Mouse (Mus musculus) limb, embryonic 11.5 days (tissue): ENCODE results near the gene Grrp1. TPM values are rescaled to one million over a fixed set of nuclear protein-coding genes. Genes with fewer than 3 reads are reported as not detected.
"Not testable (repeated sequence)": the region's sequence is repeated elsewhere in the genome, so short reads cannot be mapped to it uniquely, and the experiment has no call there.

ENCODE experiments used
- ATAC-seq: fragments of 200-750 bp; cut with Nextera tagmentation; 2 replicates; pipeline ENCODE4 v1.8.0; 2017; ENCODE audit warnings: low read depth; ENCODE audit not compliant: insufficient number of reproducible peaks, low FRiP score, low TSS enrichment
- DNase-seq: peaks from one replicate; pipeline ENCODE4 v3.0.0-alpha.2; 2015; ENCODE audit warnings: low spot score
- H3K27ac ChIP-seq: fragments of 300-500 bp; sonication (generic); replicated peaks from 2 replicates; pipeline ENCODE4 v1.5.1; 2014; ENCODE audit warnings: low read depth, mild to moderate bottlenecking, low read length
- H3K27me3 ChIP-seq: fragments of 300-500 bp; sonication (generic); 2 replicates; pipeline ENCODE4 v1.6.1; 2014; ENCODE audit warnings: mild to moderate bottlenecking, low read length, mixed read lengths; ENCODE audit not compliant: control insufficient read depth, insufficient read depth
- H3K36me3 ChIP-seq: fragments of 300-500 bp; sonication (generic); 2 replicates; pipeline ENCODE4 v1.6.1; 2014; ENCODE audit warnings: mild to moderate bottlenecking, low read length, moderate library complexity, mixed read lengths; ENCODE audit not compliant: control insufficient read depth, insufficient read depth
- H3K4me1 ChIP-seq: fragments of 300-500 bp; sonication (generic); 2 replicates; pipeline ENCODE4 v1.6.1; 2014; ENCODE audit warnings: low read length, mixed read lengths; ENCODE audit not compliant: control insufficient read depth, insufficient read depth
- H3K4me2 ChIP-seq: fragments of 300-500 bp; sonication (generic); 2 replicates; pipeline ENCODE4 v1.6.1; 2014; ENCODE audit warnings: low read depth, mild to moderate bottlenecking, moderate library complexity; ENCODE audit not compliant: severe bottlenecking
- H3K4me3 ChIP-seq: fragments of 300-500 bp; sonication (generic); 2 replicates; pipeline ENCODE4 v1.5.1; 2014; ENCODE audit warnings: low read depth, low read length
- H3K9ac ChIP-seq: fragments of 300-500 bp; sonication (generic); 2 replicates; pipeline ENCODE4 v1.6.1; 2014; ENCODE audit warnings: mild to moderate bottlenecking, low read length
- H3K9me3 ChIP-seq: fragments of 300-500 bp; sonication (generic); 2 replicates; pipeline ENCODE4 v1.6.1; 2016; ENCODE audit warnings: low read length; ENCODE audit not compliant: control insufficient read depth
- WGBS: fragments of 180-500 bp; shearing (Covaris S2); extraction: QIAGEN DNeasy Blood & Tissue Kit; methylation state at CpG from one replicate; pipeline ENCODE4 v1.1.7; 2014; 5-methylcytosine and 5-hydroxymethylcytosine counted together
- polyA plus RNA-seq: library from polyadenylated mRNA; unstranded; fragments of >200 nt; fragmentation: Nextera tagmentation; extraction: Ambion mirVana; gene quantifications from 2 replicates; pipeline ENCODE4 v1.2.1, GENCODE M21; 2014

Gene Grrp1
- polyA plus RNA-seq, 1 experiment from 2014 or later, result 5.5 TPM

DNA sequence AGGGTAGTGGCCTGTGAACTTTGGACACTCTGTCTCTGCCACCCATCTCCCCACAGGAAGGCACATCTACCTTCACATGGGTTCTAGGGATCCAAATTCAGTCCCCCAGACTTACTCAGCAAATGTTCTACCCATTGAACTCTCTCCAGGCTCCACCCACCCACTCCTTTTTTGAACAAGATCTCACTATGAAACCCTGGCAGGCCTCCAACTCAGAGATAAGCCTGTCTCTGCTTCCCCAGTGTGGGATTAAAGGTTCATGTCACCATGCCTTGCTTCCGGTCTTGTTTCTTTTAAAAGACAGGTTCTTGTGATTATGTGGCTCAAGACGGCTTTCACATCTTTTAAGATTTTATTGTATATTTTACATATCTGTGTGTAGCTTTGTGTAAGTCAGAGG is 31.0 kb upstream of the Grrp1 start:
- Histone ChIP-seq H3K4me2 (no peak overlapping the region), H3K27ac (no peak overlapping the region), H3K9me3 (no peaks in the 10 kb centered on the region), H3K27me3 (no peaks in the 10 kb centered on the region), H3K4me1 (peaks cover 11% of the 10 kb centered on the region), H3K9ac (no peak overlapping the region), H3K4me3 (no peak overlapping the region), H3K36me3 (peaks cover 2% of the 10 kb centered on the region; the same call in 1 of the 2 replicates)
- 94% methylated on average over 2 of the region's 2 CpGs for WGBS
- ATAC-seq (no peak), DNase-seq (no peak)

- Histone ChIP-seq H3K4me2 (peak overlapping the region; percentile 16; the same call in 1 of the 2 replicates), H3K9ac (no peak overlapping the region), H3K27ac (no peak overlapping the region), H3K27me3 (no peaks in the 10 kb centered on the region), H3K4me3 (no peak overlapping the region), H3K4me1 (no peaks in the 10 kb centered on the region), H3K36me3 (peaks cover 9% of the 10 kb centered on the region; the same call in 1 of the 2 replicates), H3K9me3 (no peaks in the 10 kb centered on the region)
- DNase-seq (peak; percentile 41), ATAC-seq (no peak)
- WGBS, result 6% methylated on average over 14 of the region's 14 CpGs
Measured at GRCm38 (mm10) chr4:134273417-134274345, 19.8 kb upstream of the Grrp1 start.

GRCm38 (mm10) chr4:134272731-134273416 is 19.0 kb upstream of the Grrp1 start:
- H3K36me3 ChIP-seq, result peaks cover 5% of the 10 kb centered on the region; the same call in 1 of the 2 replicates
- no peak overlapping the region for H3K27ac ChIP-seq
- no peaks in the 10 kb centered on the region for H3K4me1 ChIP-seq
- H3K9ac ChIP-seq, result no peak overlapping the region
- WGBS, result 21% methylated on average over 12 of the region's 13 CpGs
- H3K4me3 ChIP-seq, result no peak overlapping the region
- no peak for ATAC-seq
- DNase-seq, result no peak
- no peaks in the 10 kb centered on the region for H3K9me3 ChIP-seq
- no peaks in the 10 kb centered on the region for H3K27me3 ChIP-seq
- peak overlapping the region; percentile 20; the same call in 1 of the 2 replicates for H3K4me2 ChIP-seq

DNA sequence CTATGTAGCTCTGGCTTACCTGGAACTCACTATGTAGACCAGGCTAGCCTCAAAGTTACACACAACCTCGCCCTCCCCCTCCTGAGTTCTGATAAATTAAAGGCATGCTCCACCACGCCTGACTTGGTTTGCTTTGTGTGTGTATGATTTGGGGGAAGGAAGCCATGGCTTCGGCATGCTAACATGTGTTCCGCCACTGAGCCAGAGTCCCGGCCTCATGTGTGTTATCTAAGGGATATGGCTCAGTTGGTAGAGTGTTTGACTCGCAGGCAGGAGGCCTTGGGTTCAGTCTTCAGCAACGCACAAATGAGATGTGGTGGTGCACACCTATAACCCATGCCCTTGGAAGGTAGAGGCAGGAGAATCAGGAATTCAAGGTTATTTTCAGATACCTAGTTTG is 18.1 kb upstream of the Grrp1 start:
- 83% methylated on average over 7 of the region's 7 CpGs for WGBS
- Histone ChIP-seq H3K9ac (no peak overlapping the region), H3K9me3 (no peaks in the 10 kb centered on the region), H3K27ac (no peak overlapping the region), H3K4me3 (no peak overlapping the region), H3K4me2 (no peak overlapping the region), H3K36me3 (peaks cover 5% of the 10 kb centered on the region; the same call in 1 of the 2 replicates), H3K4me1 (no peaks in the 10 kb centered on the region), H3K27me3 (no peaks in the 10 kb centered on the region)
- ATAC-seq (no peak), DNase-seq (no peak)

GRCm38 (mm10) chr4:134269622-134270021 is 15.7 kb upstream of the Grrp1 start:
- not testable (repeated sequence) for H3K27me3 ChIP-seq, H3K4me2 ChIP-seq, H3K9ac ChIP-seq, H3K4me3 ChIP-seq, H3K36me3 ChIP-seq, H3K4me1 ChIP-seq, DNase-seq, ATAC-seq, H3K27ac ChIP-seq, H3K9me3 ChIP-seq

DNA sequence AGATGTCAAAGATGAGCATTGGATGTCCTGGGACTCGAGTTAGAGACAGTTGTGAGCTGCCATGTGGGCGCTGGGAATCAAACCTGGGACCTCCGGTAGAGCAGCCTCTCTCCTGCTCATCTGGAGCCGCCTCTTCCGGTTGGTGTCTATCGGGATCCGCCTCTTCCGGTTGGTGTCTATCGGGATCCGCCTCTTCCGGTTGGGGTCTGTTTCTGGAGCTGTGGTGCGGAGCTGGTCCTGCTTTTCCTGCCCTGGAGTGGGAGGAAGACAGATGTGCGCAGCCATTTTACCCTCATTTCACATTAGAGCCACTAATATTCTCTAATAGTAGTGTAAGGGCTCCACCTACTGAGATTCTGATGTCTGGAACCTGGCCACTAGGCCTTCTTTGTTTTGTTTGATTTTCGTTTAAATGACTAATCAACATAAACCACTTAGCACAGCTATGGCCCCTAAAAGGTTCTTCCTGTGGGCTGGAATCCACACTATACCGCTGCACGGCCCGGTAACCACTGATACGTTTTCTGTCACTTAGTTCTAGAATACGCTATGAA is 14.3 kb upstream of the Grrp1 start:
- Histone ChIP-seq H3K36me3 (no peaks in the 10 kb centered on the region), H3K27me3 (no peaks in the 10 kb centered on the region), H3K9me3 (no peaks in the 10 kb centered on the region), H3K9ac (no peak overlapping the region), H3K4me3 (no peak overlapping the region), H3K27ac (no peak overlapping the region), H3K4me2 (no peak overlapping the region), H3K4me1 (no peaks in the 10 kb centered on the region)
- WGBS, result 88% methylated on average over 19 of the region's 19 CpGs
- DNase-seq, result no peak
- no peak for ATAC-seq

GRCm38 (mm10) chr4:134265860-134266585 is 12.1 kb upstream of the Grrp1 start:
- no peak for ATAC-seq
- no peak overlapping the region for H3K4me3 ChIP-seq
- no peaks in the 10 kb centered on the region for H3K4me1 ChIP-seq
- no peak overlapping the region for H3K4me2 ChIP-seq
- DNase-seq, result no peak
- WGBS, result 68% methylated on average over 9 of the region's 9 CpGs
- H3K27me3 ChIP-seq, result no peaks in the 10 kb centered on the region
- no peak overlapping the region for H3K9ac ChIP-seq
- no peaks in the 10 kb centered on the region for H3K36me3 ChIP-seq
- no peaks in the 10 kb centered on the region for H3K9me3 ChIP-seq
- H3K27ac ChIP-seq, result no peak overlapping the region

DNA sequence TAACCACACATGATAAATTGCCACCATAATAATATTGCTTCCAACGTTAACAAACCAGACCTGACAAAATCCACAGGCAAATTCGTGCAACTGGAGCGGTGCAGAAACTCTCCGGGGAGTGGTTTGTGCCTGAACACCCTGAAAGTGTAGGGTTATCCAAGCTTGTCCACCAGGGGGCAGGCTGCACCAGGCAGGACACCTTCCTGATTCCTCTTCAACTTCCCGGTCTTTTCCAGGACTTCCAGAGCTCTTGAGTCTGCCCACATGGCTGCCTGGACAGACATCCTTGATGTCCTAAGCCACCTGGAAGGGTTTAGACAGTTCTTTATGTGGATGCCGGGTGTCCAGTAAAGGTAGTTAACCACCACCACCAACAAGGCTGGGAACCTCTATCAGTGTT is 9.3 kb upstream of the Grrp1 start:
- H3K9me3 ChIP-seq, result no peaks in the 10 kb centered on the region
- no peak overlapping the region for H3K4me2 ChIP-seq
- no peak overlapping the region for H3K9ac ChIP-seq
- WGBS, result 34% methylated on average over 6 of the region's 6 CpGs
- H3K4me3 ChIP-seq, result no peak overlapping the region
- no peaks in the 10 kb centered on the region for H3K27me3 ChIP-seq
- DNase-seq, result peak; percentile 76
- no peaks in the 10 kb centered on the region for H3K36me3 ChIP-seq
- no peak overlapping the region for H3K27ac ChIP-seq
- ATAC-seq, result no peak
- no peaks in the 10 kb centered on the region for H3K4me1 ChIP-seq
